Mouse (Mus musculus): ENCODE measurements around the gene Limch1.

Limch1 gene

GRCm38 (mm10) chr5:66979332-66980218 is 233.9 kb downstream of the Limch1 start:
- no peak for DNase-seq (ENCODE audit: low spot score in 2 of 2)

GRCm38 (mm10) chr5:66980862-66981261 is 235.2 kb downstream of the Limch1 start:
- DNase-seq (ENCODE audit: low spot score in 2 of 2), result no peak

- no peak for DNase-seq (ENCODE audit: low spot score in 2 of 2)
These were observed 237.5 kb downstream of the Limch1 start for GRCm38 (mm10) chr5:66983104-66983503.

- no peak for DNase-seq (ENCODE audit: low spot score in 2 of 2)
These were observed 243.3 kb downstream of the Limch1 start for GRCm38 (mm10) chr5:66988926-66989325.

- DNase-seq (ENCODE audit: low spot score in 2 of 2), result no peak
These were observed 243.9 kb downstream of the Limch1 start for GRCm38 (mm10) chr5:66989531-66989930.

GRCm38 (mm10) chr5:66992401-66992800 is 246.8 kb downstream of the Limch1 start:
- DNase-seq (ENCODE audit: low spot score in 2 of 2), result no peak

- DNase-seq (ENCODE audit: low spot score in 2 of 2), result no peak
These were observed 247.4 kb downstream of the Limch1 start for GRCm38 (mm10) chr5:66993076-66993475.

- DNase-seq (ENCODE audit: low spot score in 2 of 2), result no peak
These were observed 250.5 kb downstream of the Limch1 start for GRCm38 (mm10) chr5:66996124-66996523.

- peak; percentile 80 to 85 for DNase-seq (ENCODE audit: low spot score in 2 of 2)
These were observed 251.4 kb downstream of the Limch1 start for GRCm38 (mm10) chr5:66996886-66997599.

GRCm38 (mm10) chr5:66997600-66997930 is 251.9 kb downstream of the Limch1 start:
- DNase-seq (ENCODE audit: low spot score in 2 of 2), result no peak

GRCm38 (mm10) chr5:66998341-66998740 is 252.7 kb downstream of the Limch1 start:
- no peak for DNase-seq (ENCODE audit: low spot score in 2 of 2)

GRCm38 (mm10) chr5:67002346-67002745 is 256.7 kb downstream of the Limch1 start:
- no peak for DNase-seq (ENCODE audit: low spot score in 2 of 2)

GRCm38 (mm10) chr5:67004619-67005018 is 259.0 kb downstream of the Limch1 start:
- no peak for DNase-seq (ENCODE audit: low spot score in 2 of 2)

GRCm38 (mm10) chr5:67011043-67011870 is 265.6 kb downstream of the Limch1 start:
- no peak for DNase-seq (ENCODE audit: low spot score in 2 of 2)

GRCm38 (mm10) chr5:67011985-67012384 is 266.4 kb downstream of the Limch1 start:
- DNase-seq (ENCODE audit: low spot score in 2 of 2), result no peak

- DNase-seq (ENCODE audit: low spot score in 2 of 2), result no peak
These were observed 268.3 kb downstream of the Limch1 start for GRCm38 (mm10) chr5:67013926-67014325.

GRCm38 (mm10) chr5:67016450-67016849 is 270.8 kb downstream of the Limch1 start:
- DNase-seq (ENCODE audit: low spot score in 2 of 2), result peak; percentile 59 to 78

- no peak for DNase-seq (ENCODE audit: low spot score in 2 of 2)
These were observed 278.9 kb downstream of the Limch1 start for GRCm38 (mm10) chr5:67024459-67025050.

- DNase-seq (ENCODE audit: low spot score in 2 of 2), result no peak
These were observed 279.5 kb downstream of the Limch1 start for GRCm38 (mm10) chr5:67025095-67025494.

GRCm38 (mm10) chr5:67025581-67025980 is 280.0 kb downstream of the Limch1 start:
- DNase-seq (ENCODE audit: low spot score in 2 of 2), result no peak

- no peak for DNase-seq (ENCODE audit: low spot score in 2 of 2)
These were observed 283.2 kb downstream of the Limch1 start for GRCm38 (mm10) chr5:67028786-67029185.

GRCm38 (mm10) chr5:67029946-67030345 is 284.3 kb downstream of the Limch1 start:
- no peak for DNase-seq (ENCODE audit: low spot score in 2 of 2)
